Mouse (Mus musculus) MEL (cell line): Measurements from ENCODE around the gene Tas2r143. TPM values are rescaled to one million over a fixed set of nuclear protein-coding genes. Genes with fewer than 3 reads are reported as not detected.

Experiments used
- DNase-seq: peaks from one replicate; pipeline ENCODE4 v3.0.0; 2011; ENCODE audit warnings: low read depth, low spot score
- H3K27ac ChIP-seq: 2 replicates; pipeline ENCODE4 v1.5.1; 2012; ENCODE audit warnings: low read depth, mild to moderate bottlenecking, control low read depth, low read length, moderate library complexity; ENCODE audit not compliant: control insufficient read depth
- H3K27me3 ChIP-seq, 2 experiments: fragments of 150-350 bp in 1 of 2; sonication (generic) in 1 of 2; 2 replicates each; pipeline ENCODE4 v1.6.1; 2012; ENCODE audit warnings: low read length in 2 of 2, mild to moderate bottlenecking in 2 of 2, improper control_type of control experiment in 1 of 2, moderate library complexity in 1 of 2; ENCODE audit not compliant: insufficient read depth in 2 of 2, control insufficient read depth in 1 of 2
- H3K36me3 ChIP-seq, 2 experiments: 2 replicates each; pipeline ENCODE4 v1.6.1; 2012 to 2014; ENCODE audit warnings: low read length in 2 of 2, improper control_type of control experiment in 1 of 2, inconsistent platforms in 1 of 2, mild to moderate bottlenecking in 1 of 2; ENCODE audit not compliant: insufficient read depth in 2 of 2, control insufficient read depth in 1 of 2
- H3K4me1 ChIP-seq, 2 experiments: fragments of 150-350 bp in 1 of 2; sonication (generic) in 1 of 2; 2 replicates each; pipeline ENCODE4 v1.6.1; 2012; ENCODE audit warnings: low read length in 2 of 2, improper control_type of control experiment in 1 of 2, mild to moderate bottlenecking in 1 of 2; ENCODE audit not compliant: insufficient read depth in 2 of 2, control insufficient read depth in 1 of 2
- H3K4me3 ChIP-seq, 2 experiments: fragments of 150-350 bp in 1 of 2; sonication (generic) in 1 of 2; 2 replicates each; pipeline ENCODE4 v1.5.1; 2012; ENCODE audit warnings: low read depth in 2 of 2, low read length in 2 of 2, mild to moderate bottlenecking in 2 of 2, moderate library complexity in 2 of 2, control low read depth in 1 of 2, improper control_type of control experiment in 1 of 2; ENCODE audit not compliant: control insufficient read depth in 1 of 2, insufficient read depth in 1 of 2
- H3K79me2 ChIP-seq: 2 replicates; pipeline ENCODE4 v1.6.1; 2012; ENCODE audit warnings: mild to moderate bottlenecking, low read length, moderate library complexity; ENCODE audit not compliant: control insufficient read depth, poor library complexity, insufficient read depth
- H3K9ac ChIP-seq: 2 replicates; pipeline ENCODE4 v1.6.1; 2012; ENCODE audit warnings: low read depth, mild to moderate bottlenecking, control low read depth, low read length, moderate library complexity; ENCODE audit not compliant: control insufficient read depth, poor library complexity, severe bottlenecking
- H3K9me3 ChIP-seq: fragments of 150-350 bp; sonication (generic); replicated peaks from 2 replicates; pipeline ENCODE4 v1.6.1; 2012; ENCODE audit warnings: mild to moderate bottlenecking, low read length, improper control_type of control experiment, moderate library complexity; ENCODE audit not compliant: insufficient read depth
- BHLHE40 ChIP-seq: IDR thresholded peaks from 2 replicates; pipeline ENCODE4 v1.6.1; 2012; ENCODE audit warnings: low read depth, mild to moderate bottlenecking, inconsistent platforms, low read length, improper control_type of control experiment, borderline replicate concordance
- CHD1 ChIP-seq: IDR thresholded peaks from 2 replicates; pipeline ENCODE4 v1.6.1; 2012; ENCODE audit warnings: low read depth, mild to moderate bottlenecking, inconsistent platforms, low read length, improper control_type of control experiment
- CHD2 ChIP-seq: IDR thresholded peaks from 2 replicates; pipeline ENCODE4 v1.6.1; 2011; ENCODE audit warnings: low read length, improper control_type of control experiment
- CTCF ChIP-seq, 3 experiments: IDR thresholded peaks in 2 of 3; conservative IDR thresholded peaks in 1 of 3; 2 replicates each; pipeline ENCODE4 v1.5.1; 2011 to 2012; ENCODE audit warnings: low read length in 3 of 3, low read depth in 2 of 3, mild to moderate bottlenecking in 2 of 3, improper control_type of control experiment in 1 of 3, inconsistent platforms in 1 of 3, mixed read lengths in 1 of 3, moderate library complexity in 1 of 3; ENCODE audit not compliant: control insufficient read depth in 1 of 3, insufficient read depth in 1 of 3, poor library complexity in 1 of 3, severe bottlenecking in 1 of 3
- ELF1 ChIP-seq: IDR thresholded peaks from 2 replicates; pipeline ENCODE4 v1.6.1; 2014; ENCODE audit warnings: low read depth, mild to moderate bottlenecking, inconsistent platforms, low read length, improper control_type of control experiment, moderate library complexity
- EP300 ChIP-seq, 2 experiments: IDR thresholded peaks; 2 replicates each; pipeline ENCODE4 v1.6.1; 2011; ENCODE audit warnings: improper control_type of control experiment in 2 of 2, low read length in 2 of 2, low read depth in 1 of 2, mild to moderate bottlenecking in 1 of 2
- GABPA ChIP-seq: IDR thresholded peaks from 2 replicates; pipeline ENCODE4 v1.6.1; 2012; ENCODE audit warnings: low read depth, mild to moderate bottlenecking, inconsistent platforms, low read length, improper control_type of control experiment, moderate library complexity
- MAFK ChIP-seq: IDR thresholded peaks from 2 replicates; pipeline ENCODE4 v1.6.1; 2011; ENCODE audit warnings: low read depth, mild to moderate bottlenecking, low read length, improper control_type of control experiment, borderline replicate concordance
- MAX ChIP-seq: IDR thresholded peaks from 2 replicates; pipeline ENCODE4 v1.6.1; 2011; ENCODE audit warnings: low read length, improper control_type of control experiment
- MAZ ChIP-seq: IDR thresholded peaks from 2 replicates; pipeline ENCODE4 v1.6.1; 2012; ENCODE audit warnings: low read depth, mild to moderate bottlenecking, inconsistent platforms, low read length, improper control_type of control experiment
- MXI1 ChIP-seq: IDR thresholded peaks from 2 replicates; pipeline ENCODE4 v1.6.1; 2011; ENCODE audit warnings: mild to moderate bottlenecking, low read depth, low read length, improper control_type of control experiment
- MYB ChIP-seq: IDR thresholded peaks from 2 replicates; pipeline ENCODE4 v1.6.1; 2011; ENCODE audit warnings: mild to moderate bottlenecking, low read depth, low read length, improper control_type of control experiment
- MYC ChIP-seq: IDR thresholded peaks from 2 replicates; pipeline ENCODE4 v1.6.1; 2011; ENCODE audit warnings: low read depth, mild to moderate bottlenecking, low read length, improper control_type of control experiment, moderate library complexity
- NELFE ChIP-seq: IDR thresholded peaks from 2 replicates; pipeline ENCODE4 v1.6.1; 2011; ENCODE audit warnings: low read depth, low read length, improper control_type of control experiment
- NRF1 ChIP-seq: IDR thresholded peaks from 2 replicates; pipeline ENCODE4 v1.6.1; 2014; ENCODE audit warnings: low read depth, mild to moderate bottlenecking, inconsistent platforms, low read length, improper control_type of control experiment, moderate library complexity; ENCODE audit not compliant: poor library complexity, insufficient read depth, severe bottlenecking
- POLR2AphosphoS2 ChIP-seq: IDR thresholded peaks from 2 replicates; pipeline ENCODE4 v1.6.1; 2011; ENCODE audit warnings: low read length, improper control_type of control experiment
- RAD21 ChIP-seq: IDR thresholded peaks from 2 replicates; pipeline ENCODE4 v1.6.1; 2011; ENCODE audit warnings: mild to moderate bottlenecking, low read depth, low read length, improper control_type of control experiment
- TCF12 ChIP-seq: IDR thresholded peaks from 2 replicates; pipeline ENCODE4 v1.6.1; 2014; ENCODE audit warnings: low read depth, mild to moderate bottlenecking, inconsistent platforms, low read length, improper control_type of control experiment, moderate library complexity
- ZC3H11A ChIP-seq: IDR thresholded peaks from 2 replicates; pipeline ENCODE4 v1.6.1; 2012; ENCODE audit warnings: low read depth, mild to moderate bottlenecking, inconsistent platforms, low read length, improper control_type of control experiment
- polyA plus RNA-seq, 2 experiments: library from polyadenylated mRNA; stranded (reverse) in 1 of 2; unstranded in 1 of 2; fragments of >175 nt in 1 of 2; fragments of >200 nt in 1 of 2; gene quantifications; 2 replicates each; pipeline versions ENCODE4 v1.2.1 to v1.2.4; 2012; ENCODE audit warnings: low replicate concordance in 2 of 2, low read depth in 1 of 2; ENCODE audit not compliant: insufficient read length in 2 of 2, insufficient read depth in 1 of 2, missing spikeins in 1 of 2
- total RNA-seq: library from RNA; depleted of rRNA; stranded (reverse); fragments of 300-350 nt; gene quantifications from 2 replicates; pipeline ENCODE4 v1.2.3, GENCODE M21; 2012

The Tas2r143 gene
- total and polyA plus RNA-seq, 3 experiments: not detected

GRCm38 (mm10) chr6:42356913-42357312, 43.1 kb upstream of the Tas2r143 start:
- Histone ChIP-seq H3K4me1 (peaks cover 9 to 35% of the 10 kb centered on the region in 2 experiments), H3K36me3 (peaks cover 0 to 22% of the 10 kb centered on the region in 2 experiments; a peak in 3 of 4 replicates)

DNA sequence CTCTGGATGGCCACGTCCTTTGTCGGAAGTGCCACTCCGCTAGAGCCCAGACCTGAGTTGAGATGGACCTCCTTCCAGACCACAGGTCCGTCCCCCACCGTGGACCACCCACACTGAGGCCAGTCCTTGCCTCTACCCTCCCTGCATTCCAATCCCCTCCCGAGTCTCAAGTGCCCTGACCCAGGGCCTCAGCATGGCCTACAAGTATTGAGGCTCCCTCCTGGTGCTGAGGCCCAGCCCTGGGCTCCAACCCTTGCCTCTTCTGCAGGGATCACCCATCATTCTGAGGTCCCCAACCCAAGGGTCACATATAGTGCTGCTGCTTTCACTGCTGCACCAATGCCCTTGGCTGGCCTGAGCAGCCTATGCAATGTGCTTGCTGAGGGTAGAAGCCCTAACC, 42.1 kb upstream of the Tas2r143 start:
- H3K79me2 ChIP-seq: no peaks in the 10 kb centered on the region
- H3K4me3 ChIP-seq: no peak overlapping the region
- no peak for DNase-seq
- no peaks in the 10 kb centered on the region for H3K9me3 ChIP-seq
- no peak overlapping the region for H3K27ac ChIP-seq
- peaks cover 2 to 33% of the 10 kb centered on the region in 2 experiments; a peak in 3 of 4 replicates for H3K4me1 ChIP-seq
- H3K9ac ChIP-seq: no peak overlapping the region
- H3K27me3 ChIP-seq: no peaks in the 10 kb centered on the region
- H3K36me3 ChIP-seq: peaks cover 0 to 12% of the 10 kb centered on the region in 2 experiments; a peak in 3 of 4 replicates
- TF ChIP-seq RAD21: no peak
- no peak for TF ChIP-seq BHLHE40
- no peak for TF ChIP-seq POLR2AphosphoS2
- no peak for TF ChIP-seq MAX
- no peak for TF ChIP-seq EP300 (IDR thresholded peaks at IDR 0.05; ENCODE audit: low read depth in 1 of 2, low read length in 2 of 2)
- TF ChIP-seq MYB: no peak
- TF ChIP-seq MAZ: no peak
- no peak for TF ChIP-seq ZC3H11A
- no peak for TF ChIP-seq NRF1
- TF ChIP-seq MAFK: no peak
- TF ChIP-seq TCF12: no peak
- TF ChIP-seq GABPA: no peak
- no peak for TF ChIP-seq CHD2
- TF ChIP-seq MYC: no peak
- no peak for TF ChIP-seq CTCF (IDR thresholded peaks at IDR 0.05 in 2 of 3, conservative IDR thresholded peaks at IDR 0.05 in 1 of 3; ENCODE audit: control insufficient read depth in 1 of 3, insufficient read depth in 1 of 3, low read depth in 2 of 3, low read length in 3 of 3, poor library complexity in 1 of 3, severe bottlenecking in 1 of 3)
- TF ChIP-seq MXI1: no peak
- no peak for TF ChIP-seq NELFE
- no peak for TF ChIP-seq ELF1

More at GRCm38 (mm10) chr6:42356913-42357312, 43.1 kb upstream of the Tas2r143 start:
- H3K79me2 ChIP-seq: no peaks in the 10 kb centered on the region
- TF ChIP-seq CHD1: no peak
- TF ChIP-seq, all 39 proteins: peak for 0
- Histone ChIP-seq H3K27me3 (no peaks in the 10 kb centered on the region), H3K4me3 (no peak overlapping the region), H3K27ac (no peak overlapping the region), H3K9ac (no peak overlapping the region), H3K9me3 (no peaks in the 10 kb centered on the region)
- DNase-seq: no peak
